Mouse (Mus musculus) limb, embryonic 11.5 days (tissue): ENCODE measurements around the gene Inpp4b. TPM values are rescaled to one million over a fixed set of nuclear protein-coding genes. Genes with fewer than 3 reads are reported as not detected.

Experiments used
- ATAC-seq: fragments of 200-750 bp; cut with Nextera tagmentation; 2 replicates; pipeline ENCODE4 v1.8.0; 2017; ENCODE audit warnings: low read depth; ENCODE audit not compliant: insufficient number of reproducible peaks, low FRiP score, low TSS enrichment
- DNase-seq: peaks from one replicate; pipeline ENCODE4 v3.0.0-alpha.2; 2015; ENCODE audit warnings: low spot score
- H3K27ac ChIP-seq: fragments of 300-500 bp; sonication (generic); replicated peaks from 2 replicates; pipeline ENCODE4 v1.5.1; 2014; ENCODE audit warnings: low read depth, mild to moderate bottlenecking, low read length
- H3K27me3 ChIP-seq: fragments of 300-500 bp; sonication (generic); 2 replicates; pipeline ENCODE4 v1.6.1; 2014; ENCODE audit warnings: mild to moderate bottlenecking, low read length, mixed read lengths; ENCODE audit not compliant: control insufficient read depth, insufficient read depth
- H3K36me3 ChIP-seq: fragments of 300-500 bp; sonication (generic); 2 replicates; pipeline ENCODE4 v1.6.1; 2014; ENCODE audit warnings: mild to moderate bottlenecking, low read length, moderate library complexity, mixed read lengths; ENCODE audit not compliant: control insufficient read depth, insufficient read depth
- H3K4me1 ChIP-seq: fragments of 300-500 bp; sonication (generic); 2 replicates; pipeline ENCODE4 v1.6.1; 2014; ENCODE audit warnings: low read length, mixed read lengths; ENCODE audit not compliant: control insufficient read depth, insufficient read depth
- H3K4me2 ChIP-seq: fragments of 300-500 bp; sonication (generic); 2 replicates; pipeline ENCODE4 v1.6.1; 2014; ENCODE audit warnings: low read depth, mild to moderate bottlenecking, moderate library complexity; ENCODE audit not compliant: severe bottlenecking
- H3K4me3 ChIP-seq: fragments of 300-500 bp; sonication (generic); 2 replicates; pipeline ENCODE4 v1.5.1; 2014; ENCODE audit warnings: low read depth, low read length
- H3K9ac ChIP-seq: fragments of 300-500 bp; sonication (generic); 2 replicates; pipeline ENCODE4 v1.6.1; 2014; ENCODE audit warnings: mild to moderate bottlenecking, low read length
- H3K9me3 ChIP-seq: fragments of 300-500 bp; sonication (generic); 2 replicates; pipeline ENCODE4 v1.6.1; 2016; ENCODE audit warnings: low read length; ENCODE audit not compliant: control insufficient read depth
- WGBS: fragments of 180-500 bp; shearing (Covaris S2); extraction: QIAGEN DNeasy Blood & Tissue Kit; methylation state at CpG from one replicate; pipeline ENCODE4 v1.1.7; 2014; 5-methylcytosine and 5-hydroxymethylcytosine counted together
- polyA plus RNA-seq: library from polyadenylated mRNA; unstranded; fragments of >200 nt; fragmentation: Nextera tagmentation; extraction: Ambion mirVana; gene quantifications from 2 replicates; pipeline ENCODE4 v1.2.1, GENCODE M21; 2014

The Inpp4b gene
- polyA plus RNA-seq, 1 experiment from 2014 or later, result 8.8 TPM

- no peak overlapping the region for H3K27ac ChIP-seq
- no peak for ATAC-seq
- H3K4me3 ChIP-seq, result no peak overlapping the region
- 97% methylated on average over 1 of the region's 1 CpGs for WGBS
- H3K27me3 ChIP-seq, result no peaks in the 10 kb centered on the region
- H3K4me1 ChIP-seq, result no peaks in the 10 kb centered on the region
- no peak for DNase-seq
- no peaks in the 10 kb centered on the region for H3K9me3 ChIP-seq
- no peak overlapping the region for H3K4me2 ChIP-seq
- H3K9ac ChIP-seq, result no peak overlapping the region
- no peaks in the 10 kb centered on the region for H3K36me3 ChIP-seq
These were observed 143.3 kb downstream of the Inpp4b start for GRCm38 (mm10) chr8:81485626-81486025.

- H3K4me3 ChIP-seq, result no peak overlapping the region
These were observed 147.7 kb downstream of the Inpp4b start for GRCm38 (mm10) chr8:81489894-81490661.

GRCm38 (mm10) chr8:81491097-81491705 lies 148.8 kb downstream of the Inpp4b start:
- H3K9me3 ChIP-seq, result no peaks in the 10 kb centered on the region
- no peak overlapping the region for H3K27ac ChIP-seq
- H3K4me1 ChIP-seq, result no peaks in the 10 kb centered on the region
- ATAC-seq (no peak), DNase-seq (no peak)
- 54% methylated on average over 2 of the region's 2 CpGs for WGBS
- H3K9ac ChIP-seq, result no peak overlapping the region
- no peak overlapping the region for H3K4me2 ChIP-seq
- no peak overlapping the region for H3K4me3 ChIP-seq
- H3K36me3 ChIP-seq, result no peaks in the 10 kb centered on the region
- no peaks in the 10 kb centered on the region for H3K27me3 ChIP-seq

More at GRCm38 (mm10) chr8:81489894-81490661, 147.7 kb downstream of the Inpp4b start:
- Histone ChIP-seq H3K9me3 (no peaks in the 10 kb centered on the region), H3K4me1 (no peaks in the 10 kb centered on the region), H3K27me3 (no peaks in the 10 kb centered on the region), H3K27ac (no peak overlapping the region), H3K4me2 (no peak overlapping the region), H3K36me3 (no peaks in the 10 kb centered on the region), H3K9ac (no peak overlapping the region)
- ATAC-seq (no peak), DNase-seq (no peak)
- 90% methylated on average over 2 of the region's 2 CpGs for WGBS

GRCm38 (mm10) chr8:81491706-81492204 lies 149.4 kb downstream of the Inpp4b start:
- Histone ChIP-seq H3K4me1 (no peaks in the 10 kb centered on the region), H3K27me3 (no peaks in the 10 kb centered on the region), H3K9ac (no peak overlapping the region), H3K36me3 (no peaks in the 10 kb centered on the region), H3K27ac (no peak overlapping the region), H3K9me3 (no peaks in the 10 kb centered on the region), H3K4me2 (no peak overlapping the region), H3K4me3 (no peak overlapping the region)
- DNase-seq, result no peak
- WGBS, result 84% methylated on average over 3 of the region's 3 CpGs
- ATAC-seq, result no peak

GRCm38 (mm10) chr8:81494823-81495222 lies 152.5 kb downstream of the Inpp4b start:
- Histone ChIP-seq H3K9me3 (no peaks in the 10 kb centered on the region), H3K4me3 (no peak overlapping the region), H3K9ac (no peak overlapping the region), H3K36me3 (no peaks in the 10 kb centered on the region), H3K4me2 (no peak overlapping the region), H3K27me3 (no peaks in the 10 kb centered on the region), H3K4me1 (no peaks in the 10 kb centered on the region), H3K27ac (no peak overlapping the region)
- ATAC-seq, result no peak
- DNase-seq, result no peak
- WGBS, result 88% methylated on average over 2 of the region's 2 CpGs

GRCm38 (mm10) chr8:81497646-81498045 lies 155.3 kb downstream of the Inpp4b start:
- 90% methylated on average over 2 of the region's 2 CpGs for WGBS
- Histone ChIP-seq H3K27me3 (no peaks in the 10 kb centered on the region), H3K9me3 (no peaks in the 10 kb centered on the region), H3K4me2 (no peak overlapping the region), H3K4me1 (no peaks in the 10 kb centered on the region), H3K4me3 (no peak overlapping the region), H3K36me3 (no peaks in the 10 kb centered on the region), H3K27ac (no peak overlapping the region), H3K9ac (no peak overlapping the region)
- ATAC-seq, result no peak
- DNase-seq, result no peak

GRCm38 (mm10) chr8:81502216-81502615 lies 159.9 kb downstream of the Inpp4b start:
- DNase-seq (no peak), ATAC-seq (no peak)
- no peak overlapping the region for H3K9ac ChIP-seq
- no peak overlapping the region for H3K4me2 ChIP-seq
- H3K4me1 ChIP-seq, result no peaks in the 10 kb centered on the region
- no peak overlapping the region for H3K4me3 ChIP-seq
- H3K27me3 ChIP-seq, result no peaks in the 10 kb centered on the region
- H3K36me3 ChIP-seq, result no peaks in the 10 kb centered on the region
- WGBS, result 82% methylated on average over 2 of the region's 2 CpGs
- H3K27ac ChIP-seq, result no peak overlapping the region
- no peaks in the 10 kb centered on the region for H3K9me3 ChIP-seq

GRCm38 (mm10) chr8:81502982-81503381 lies 160.6 kb downstream of the Inpp4b start:
- Histone ChIP-seq H3K4me1 (no peaks in the 10 kb centered on the region), H3K36me3 (no peaks in the 10 kb centered on the region), H3K27me3 (no peaks in the 10 kb centered on the region), H3K9me3 (no peaks in the 10 kb centered on the region), H3K4me3 (no peak overlapping the region), H3K27ac (no peak overlapping the region), H3K9ac (no peak overlapping the region), H3K4me2 (no peak overlapping the region)
- DNase-seq (no peak), ATAC-seq (no peak)
- 87% methylated on average over 2 of the region's 2 CpGs for WGBS
